Mouse (Mus musculus) heart, adult 10 weeks (tissue): ENCODE measurements around the gene Rep15. TPM values are rescaled to one million over a fixed set of nuclear protein-coding genes. Genes with fewer than 3 reads are reported as not detected.

Experiments used
- polyA plus RNA-seq: library from polyadenylated mRNA; stranded (reverse); fragments of 350-450 nt; fragmentation: Illumina TruSeq; extraction: RNeasy Lipid Tissue Mini Kit (QIAGEN cat#74804); gene quantifications from one replicate; pipeline ENCODE4 v1.2.3, GENCODE M21; 2014; ENCODE audit warnings: low read depth, low replicate concordance

Gene Rep15
- 1.3 TPM for polyA plus RNA-seq

DNA sequence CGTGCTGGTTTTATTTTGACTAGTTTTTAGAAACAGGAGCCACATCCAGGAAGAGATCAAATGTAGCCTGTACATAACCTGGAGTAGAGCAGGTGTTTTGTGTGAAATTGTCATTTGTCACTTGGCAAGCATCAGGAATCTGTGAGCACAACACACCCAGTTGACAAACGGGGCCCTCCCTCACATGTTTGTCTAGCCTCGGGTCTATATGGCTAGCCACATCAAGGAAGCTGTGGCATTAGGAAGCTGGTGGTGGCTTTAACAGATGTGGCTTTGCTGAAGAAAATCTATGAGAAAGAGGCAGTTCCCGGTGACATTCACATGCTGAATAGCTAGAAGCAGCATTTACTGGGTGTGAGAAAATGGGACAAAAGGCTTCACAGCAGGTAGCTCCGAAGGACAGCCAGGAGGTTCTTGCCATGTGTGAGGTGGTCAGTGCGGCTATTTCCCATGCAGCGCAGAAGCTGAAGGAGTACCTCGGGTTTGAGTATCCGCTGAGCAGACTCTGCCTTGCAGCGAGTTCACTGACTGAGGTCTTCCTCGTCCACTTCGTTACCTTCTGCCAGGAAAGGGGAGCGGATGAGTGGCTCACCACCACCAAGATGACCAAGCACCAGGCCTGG lies at the start of gene Rep15:
Rep15 (plus strand) TSS at position 282 of the 623 bp plus-strand sequence.

GRCm38 (mm10) chr6:147042291-147043290 lies 10.2 kb downstream of the Rep15 start, which contains the start of gene Mrps35:
Mrps35 (plus strand) TSS chr6:147042764.

Other genes with a start within 250 kb of the Rep15 start
- 3.6 TPM for gene Arntl2, start 236.5 kb upstream of the Rep15 start, polyA plus RNA-seq
- gene Smco2, start 182.5 kb upstream of the Rep15 start, polyA plus RNA-seq, result 0.37 TPM
- gene Ppfibp1, start 144.1 kb upstream of the Rep15 start, polyA plus RNA-seq, result 62.7 TPM
- not detected for gene 1700034J05Rik, start 78.2 kb upstream of the Rep15 start, polyA plus RNA-seq
- gene Mrps35, start 10.2 kb downstream of the Rep15 start, polyA plus RNA-seq, result 146 TPM
- not detected for gene Mansc4, start 54.4 kb downstream of the Rep15 start, polyA plus RNA-seq
- gene Klhl42, start 58.8 kb downstream of the Rep15 start, polyA plus RNA-seq, result 4.2 TPM
- 1.8 TPM for gene Pthlh, start 231.6 kb downstream of the Rep15 start, polyA plus RNA-seq